Mouse (Mus musculus) right cerebral cortex, postnatal 25 days (tissue): Measurements from ENCODE around the gene Selenos.
A peak's percentile ranks its signal among the peaks of the same experiment; 100 is the strongest.

Experiments used
- DNase-seq: peaks from one replicate; pipeline ENCODE4 v3.0.0; 2022

Gene Selenos

GRCm38 (mm10) chr7:66087652-66088051, 8.2 kb downstream of the Selenos start:
- DNase-seq = peak; percentile 56

- no peak for DNase-seq
Observed at GRCm38 (mm10) chr7:66088077-66088476, 8.6 kb downstream of the Selenos start.

- DNase-seq = no peak
Observed at GRCm38 (mm10) chr7:66090676-66091190, 11.3 kb downstream of the Selenos start.

GRCm38 (mm10) chr7:66091553-66091952, 12.1 kb downstream of the Selenos start:
- no peak for DNase-seq

- no peak for DNase-seq
Observed at GRCm38 (mm10) chr7:66092656-66093055, 13.2 kb downstream of the Selenos start.

- DNase-seq = no peak
Observed at GRCm38 (mm10) chr7:66094141-66094540, 14.7 kb downstream of the Selenos start.

- no peak for DNase-seq
Observed at GRCm38 (mm10) chr7:66098803-66099202, 19.4 kb downstream of the Selenos start.

- DNase-seq = no peak
Observed at GRCm38 (mm10) chr7:66101866-66102265, 22.4 kb downstream of the Selenos start.

GRCm38 (mm10) chr7:66104531-66104930, 25.1 kb downstream of the Selenos start:
- DNase-seq = no peak

GRCm38 (mm10) chr7:66105771-66106170, 26.3 kb downstream of the Selenos start:
- no peak for DNase-seq

- no peak for DNase-seq
Observed at GRCm38 (mm10) chr7:66106581-66107056, 27.2 kb downstream of the Selenos start.

GRCm38 (mm10) chr7:66107206-66107605, 27.8 kb downstream of the Selenos start:
- DNase-seq = no peak

- no peak for DNase-seq
Observed at GRCm38 (mm10) chr7:66107930-66108329, 28.5 kb downstream of the Selenos start.

- DNase-seq = peak; percentile 95
Observed at GRCm38 (mm10) chr7:66108961-66109854, 29.8 kb downstream of the Selenos start, which contains the start of gene Chsy1. TSS of gene Chsy1 (plus strand) at chr7:66109515.

GRCm38 (mm10) chr7:66109855-66110635, 30.6 kb downstream of the Selenos start:
- DNase-seq = peak; percentile 51

GRCm38 (mm10) chr7:66110636-66111112, 31.2 kb downstream of the Selenos start:
- no peak for DNase-seq

- DNase-seq = no peak
Observed at GRCm38 (mm10) chr7:66111211-66111610, 31.8 kb downstream of the Selenos start.

GRCm38 (mm10) chr7:66113561-66113960, 34.1 kb downstream of the Selenos start:
- no peak for DNase-seq

GRCm38 (mm10) chr7:66115821-66116343, 36.4 kb downstream of the Selenos start:
- DNase-seq = no peak

- no peak for DNase-seq
Observed at GRCm38 (mm10) chr7:66116906-66117482, 37.5 kb downstream of the Selenos start.

GRCm38 (mm10) chr7:66118046-66118445, 38.6 kb downstream of the Selenos start:
- DNase-seq = no peak

GRCm38 (mm10) chr7:66118796-66119195, 39.3 kb downstream of the Selenos start:
- DNase-seq = no peak

GRCm38 (mm10) chr7:66120139-66120538, 40.7 kb downstream of the Selenos start:
- DNase-seq = no peak
